Mouse (Mus musculus) forebrain, embryonic 14.5 days (tissue): Measurements from ENCODE around the gene Rtp3. TPM values are rescaled to one million over a fixed set of nuclear protein-coding genes. Genes with fewer than 3 reads are reported as not detected.

Experiments used
- ATAC-seq: fragments of 200-750 bp; cut with Nextera tagmentation; 2 replicates; pipeline ENCODE4 v1.8.0; 2017; ENCODE audit warnings: mild to moderate bottlenecking, moderate library complexity
- DNase-seq: peaks from one replicate; pipeline ENCODE4 v3.0.0-alpha.2; 2015; ENCODE audit warnings: low spot score
- H3K27ac ChIP-seq: fragments of 300-500 bp; sonication (generic); 2 replicates; pipeline ENCODE4 v1.5.1; 2014; ENCODE audit warnings: low read depth, mild to moderate bottlenecking, control low read depth, low read length, moderate library complexity
- H3K27me3 ChIP-seq: fragments of 300-500 bp; sonication (generic); replicated peaks from 2 replicates; pipeline ENCODE4 v1.6.1; 2014; ENCODE audit warnings: low read length, control low read depth, mixed read lengths; ENCODE audit not compliant: control insufficient read depth, insufficient read depth
- H3K36me3 ChIP-seq: fragments of 300-500 bp; sonication (generic); 2 replicates; pipeline ENCODE4 v1.6.1; 2014; ENCODE audit warnings: low read length, control low read depth; ENCODE audit not compliant: control insufficient read depth, insufficient read depth
- H3K4me1 ChIP-seq: fragments of 300-500 bp; sonication (generic); 2 replicates; pipeline ENCODE4 v1.6.1; 2014; ENCODE audit warnings: antibody characterized with exemption, low read length, control low read depth; ENCODE audit not compliant: control insufficient read depth, insufficient read depth
- H3K4me2 ChIP-seq: fragments of 300-500 bp; sonication (generic); 2 replicates; pipeline ENCODE4 v1.6.1; 2014; ENCODE audit warnings: mild to moderate bottlenecking, control low read depth, low read length
- H3K4me3 ChIP-seq: fragments of 300-500 bp; sonication (generic); 2 replicates; pipeline ENCODE4 v1.5.1; 2014; ENCODE audit warnings: low read depth, low read length, control low read depth
- H3K9ac ChIP-seq: fragments of 300-500 bp; sonication (generic); 2 replicates; pipeline ENCODE4 v1.6.1; 2014; ENCODE audit warnings: mild to moderate bottlenecking, low read length, control low read depth, moderate library complexity
- H3K9me3 ChIP-seq: fragments of 300-500 bp; sonication (generic); replicated peaks from 2 replicates; pipeline ENCODE4 v1.6.1; 2016; ENCODE audit warnings: low read length, control low read depth, mixed read lengths; ENCODE audit not compliant: control insufficient read depth
- WGBS: fragments of 180-500 bp; shearing (Covaris S2); extraction: QIAGEN DNeasy Blood & Tissue Kit; methylation state at CpG from one replicate; pipeline ENCODE4 v1.1.7; 2014; 5-methylcytosine and 5-hydroxymethylcytosine counted together
- polyA plus RNA-seq: library from polyadenylated mRNA; unstranded; fragments of >200 nt; fragmentation: Nextera tagmentation; extraction: Ambion mirVana; gene quantifications from 2 replicates; pipeline ENCODE4 v1.2.1, GENCODE M21; 2014

Gene Rtp3
- not detected in 2 replicates for polyA plus RNA-seq

- H3K27me3 ChIP-seq, result no peaks in the 10 kb centered on the region
- DNase-seq, result no peak
- no peak for ATAC-seq
- no peaks in the 10 kb centered on the region for H3K4me1 ChIP-seq
- H3K9me3 ChIP-seq, result no peaks in the 10 kb centered on the region
- no peak within 1 kb of the TSS for H3K27ac ChIP-seq
- no peak within 1 kb of the TSS for H3K4me3 ChIP-seq
- H3K9ac ChIP-seq, result no peak within 1 kb of the TSS
- 74% methylated on average over 6 of the region's 6 CpGs for WGBS
- no peaks in the 10 kb centered on the region for H3K36me3 ChIP-seq
- no peak within 1 kb of the TSS for H3K4me2 ChIP-seq
Measured at GRCm38 (mm10) chr9:110990204-110990603, at the start of gene Rtp3. Gene Rtp3, minus strand, starts transcription at chr9:110990583.

DNA sequence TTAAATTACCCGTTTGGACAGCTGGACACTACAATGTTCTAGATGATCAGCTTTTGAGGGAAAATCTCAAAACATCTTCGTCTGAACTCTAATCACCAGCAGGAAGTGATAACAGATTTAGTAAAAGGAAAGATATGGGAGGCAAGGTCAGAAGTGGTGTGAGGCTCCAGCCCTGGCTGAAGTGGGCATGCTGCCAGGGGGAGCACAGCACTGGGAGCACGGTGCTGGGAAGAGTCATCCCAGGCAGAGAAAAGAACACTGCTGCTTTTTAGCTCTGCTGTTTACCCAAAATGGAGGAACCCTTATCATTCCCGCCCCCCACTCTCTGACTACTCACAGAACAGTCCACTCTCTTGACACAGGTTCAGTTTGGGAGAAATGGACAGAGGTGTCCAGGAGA is 49.6 kb upstream of the Rtp3 start:
- Histone ChIP-seq H3K27me3 (no peaks in the 10 kb centered on the region), H3K4me2 (no peak overlapping the region), H3K36me3 (no peaks in the 10 kb centered on the region), H3K27ac (no peak overlapping the region), H3K9ac (no peak overlapping the region), H3K9me3 (no peaks in the 10 kb centered on the region), H3K4me3 (no peak overlapping the region), H3K4me1 (no peaks in the 10 kb centered on the region)
- ATAC-seq (no peak), DNase-seq (no peak)
- 85% methylated on average over 4 of the region's 4 CpGs for WGBS

- DNase-seq, result no peak
- Histone ChIP-seq H3K36me3 (no peaks in the 10 kb centered on the region), H3K27me3 (no peaks in the 10 kb centered on the region), H3K9me3 (no peaks in the 10 kb centered on the region), H3K4me2 (no peak overlapping the region), H3K4me1 (no peaks in the 10 kb centered on the region), H3K27ac (no peak overlapping the region), H3K4me3 (no peak overlapping the region), H3K9ac (no peak overlapping the region)
- no peak for ATAC-seq
- WGBS, result 89% methylated on average over 4 of the region's 4 CpGs
Measured at GRCm38 (mm10) chr9:111033717-111034116, 43.3 kb upstream of the Rtp3 start.

- 89% methylated on average over 10 of the region's 10 CpGs for WGBS
Measured at GRCm38 (mm10) chr9:111026791-111027190, 36.4 kb upstream of the Rtp3 start.

GRCm38 (mm10) chr9:111019022-111019421 is 28.6 kb upstream of the Rtp3 start, which contains the start of gene Ltf:
Gene Ltf, plus strand, starts transcription at chr9:111019271.
- Histone ChIP-seq H3K27ac (no peak within 1 kb of the TSS), H3K36me3 (no peaks in the 10 kb centered on the region), H3K9ac (no peak within 1 kb of the TSS), H3K4me2 (no peak within 1 kb of the TSS), H3K9me3 (no peaks in the 10 kb centered on the region), H3K4me3 (no peak within 1 kb of the TSS), H3K4me1 (no peaks in the 10 kb centered on the region), H3K27me3 (no peaks in the 10 kb centered on the region)
- DNase-seq (no peak), ATAC-seq (no peak)
- 84% methylated on average over 5 of the region's 5 CpGs for WGBS

More at GRCm38 (mm10) chr9:111026791-111027190, 36.4 kb upstream of the Rtp3 start:
- DNase-seq, result no peak
- no peak overlapping the region for H3K4me2 ChIP-seq
- H3K4me3 ChIP-seq, result no peak overlapping the region
- H3K4me1 ChIP-seq, result no peaks in the 10 kb centered on the region
- no peaks in the 10 kb centered on the region for H3K9me3 ChIP-seq
- no peak overlapping the region for H3K27ac ChIP-seq
- no peak overlapping the region for H3K9ac ChIP-seq
- ATAC-seq, result no peak
- no peaks in the 10 kb centered on the region for H3K36me3 ChIP-seq
- no peaks in the 10 kb centered on the region for H3K27me3 ChIP-seq

DNA sequence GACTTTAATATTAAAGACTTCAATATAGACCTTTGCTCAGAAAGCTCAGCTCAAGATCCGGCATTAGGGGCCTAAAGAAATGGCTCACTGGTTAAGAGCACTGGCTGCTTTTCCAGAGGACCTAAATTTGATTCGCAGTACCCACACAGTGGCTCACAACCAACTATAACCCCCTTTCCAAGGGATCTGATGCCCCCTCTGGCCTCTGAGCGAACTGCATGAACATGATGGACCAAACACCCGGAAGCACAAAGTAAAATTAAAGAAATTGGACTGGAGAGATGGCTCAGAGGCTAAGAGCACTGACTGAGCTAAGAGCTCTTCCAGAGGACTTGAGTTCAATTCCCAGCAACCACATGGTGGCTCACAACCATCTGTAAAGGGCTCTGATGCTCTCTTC is 25.3 kb upstream of the Rtp3 start:
- Histone ChIP-seq H3K4me1 (no peaks in the 10 kb centered on the region), H3K36me3 (no peaks in the 10 kb centered on the region), H3K9ac (no peak overlapping the region), H3K9me3 (no peaks in the 10 kb centered on the region), H3K27ac (no peak overlapping the region), H3K4me2 (no peak overlapping the region), H3K4me3 (no peak overlapping the region), H3K27me3 (no peaks in the 10 kb centered on the region)
- no peak for ATAC-seq
- 80% methylated on average over 4 of the region's 4 CpGs for WGBS
- no peak for DNase-seq

- Histone ChIP-seq H3K36me3 (no peaks in the 10 kb centered on the region), H3K9me3 (no peaks in the 10 kb centered on the region), H3K9ac (no peak overlapping the region), H3K4me2 (no peak overlapping the region), H3K27ac (no peak overlapping the region), H3K4me1 (no peaks in the 10 kb centered on the region), H3K27me3 (no peaks in the 10 kb centered on the region), H3K4me3 (no peak overlapping the region)
- 69% methylated on average over 3 of the region's 3 CpGs for WGBS
- DNase-seq (no peak), ATAC-seq (no peak)
Measured at GRCm38 (mm10) chr9:111012041-111012440, 21.7 kb upstream of the Rtp3 start.

DNA sequence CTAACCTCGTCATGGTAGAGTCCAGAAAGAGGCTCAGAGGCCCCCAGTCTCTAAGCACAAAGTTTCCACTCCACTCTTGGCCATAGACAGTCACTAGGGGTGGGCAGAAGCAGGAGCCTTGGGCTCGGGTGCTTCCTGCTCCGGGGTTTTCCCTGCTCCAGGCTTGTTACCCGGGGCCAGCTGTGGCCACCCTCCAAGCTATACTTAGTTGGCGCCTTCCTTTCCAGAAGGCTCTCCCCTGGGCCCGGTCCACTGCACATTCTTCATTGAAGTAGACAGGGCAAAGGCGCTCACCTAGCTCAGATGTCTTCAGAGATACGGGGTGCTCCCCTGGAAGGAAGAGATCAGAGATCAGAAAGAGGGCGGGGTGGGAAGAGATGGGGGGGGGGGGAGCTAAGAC is 21.2 kb upstream of the Rtp3 start:
- no peak for ATAC-seq
- Histone ChIP-seq H3K4me3 (no peak overlapping the region), H3K4me2 (no peak overlapping the region), H3K9ac (no peak overlapping the region), H3K4me1 (no peaks in the 10 kb centered on the region), H3K36me3 (no peaks in the 10 kb centered on the region), H3K9me3 (no peaks in the 10 kb centered on the region), H3K27me3 (no peaks in the 10 kb centered on the region), H3K27ac (no peak overlapping the region)
- DNase-seq, result no peak
- WGBS, result 89% methylated on average over 9 of the region's 9 CpGs

GRCm38 (mm10) chr9:111009763-111010162 is 19.4 kb upstream of the Rtp3 start:
- 72% methylated on average over 3 of the region's 3 CpGs for WGBS
- H3K9ac ChIP-seq, result no peak overlapping the region
- ATAC-seq (no peak), DNase-seq (no peak)
- no peaks in the 10 kb centered on the region for H3K36me3 ChIP-seq
- H3K27ac ChIP-seq, result no peak overlapping the region
- H3K4me3 ChIP-seq, result no peak overlapping the region
- no peaks in the 10 kb centered on the region for H3K4me1 ChIP-seq
- no peak overlapping the region for H3K4me2 ChIP-seq
- no peaks in the 10 kb centered on the region for H3K9me3 ChIP-seq
- H3K27me3 ChIP-seq, result no peaks in the 10 kb centered on the region
